Mouse (Mus musculus) lung, postnatal 4 days (tissue): Measurements from ENCODE around the gene Parvb.
"Not testable (repeated sequence)": the region's sequence is repeated elsewhere in the genome, so short reads cannot be mapped to it uniquely, and the experiment has no call there.

ENCODE experiments used
- DNase-seq, 2 experiments: peaks; one replicate each; pipeline ENCODE4 v3.0.0; 2021

Parvb gene

DNA sequence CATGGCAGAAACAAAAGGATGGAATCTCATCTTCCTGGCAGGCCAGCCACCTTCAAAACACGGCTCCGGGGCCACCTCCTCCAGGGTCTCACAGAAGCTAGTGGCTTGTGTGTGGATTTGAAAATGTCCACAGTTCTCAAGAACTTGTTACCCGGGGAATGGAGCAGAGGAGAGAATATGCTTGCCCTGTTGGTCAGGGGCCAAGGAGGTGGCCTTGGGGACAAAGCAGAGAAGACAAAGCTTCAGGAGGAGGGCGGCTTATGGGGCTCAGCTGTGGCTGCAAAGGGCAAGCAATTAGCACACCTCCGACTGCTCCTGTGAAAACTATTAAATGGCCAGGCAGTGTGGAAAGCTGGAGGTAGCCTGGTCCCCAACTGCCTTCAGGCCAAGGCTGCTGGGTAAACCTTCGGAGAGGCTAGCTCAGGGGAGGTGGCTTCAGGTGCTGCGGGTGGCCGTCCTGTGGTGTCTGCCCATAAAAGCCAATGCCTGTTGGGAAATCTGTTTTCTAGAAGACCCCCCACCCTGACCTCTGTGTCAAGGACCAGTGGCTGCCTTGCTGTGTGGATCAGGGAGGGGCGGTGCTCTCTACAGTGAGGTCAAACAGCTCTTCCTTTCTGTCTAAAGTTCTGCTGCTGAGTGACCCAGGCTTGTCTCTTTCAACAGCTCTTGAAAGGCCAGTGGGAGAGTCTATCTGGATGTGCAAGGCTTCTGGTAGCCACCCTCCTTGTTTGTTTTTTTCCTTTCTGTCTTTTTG, 26.9 kb downstream of the Parvb start:
- DNase-seq: no peak

DNA sequence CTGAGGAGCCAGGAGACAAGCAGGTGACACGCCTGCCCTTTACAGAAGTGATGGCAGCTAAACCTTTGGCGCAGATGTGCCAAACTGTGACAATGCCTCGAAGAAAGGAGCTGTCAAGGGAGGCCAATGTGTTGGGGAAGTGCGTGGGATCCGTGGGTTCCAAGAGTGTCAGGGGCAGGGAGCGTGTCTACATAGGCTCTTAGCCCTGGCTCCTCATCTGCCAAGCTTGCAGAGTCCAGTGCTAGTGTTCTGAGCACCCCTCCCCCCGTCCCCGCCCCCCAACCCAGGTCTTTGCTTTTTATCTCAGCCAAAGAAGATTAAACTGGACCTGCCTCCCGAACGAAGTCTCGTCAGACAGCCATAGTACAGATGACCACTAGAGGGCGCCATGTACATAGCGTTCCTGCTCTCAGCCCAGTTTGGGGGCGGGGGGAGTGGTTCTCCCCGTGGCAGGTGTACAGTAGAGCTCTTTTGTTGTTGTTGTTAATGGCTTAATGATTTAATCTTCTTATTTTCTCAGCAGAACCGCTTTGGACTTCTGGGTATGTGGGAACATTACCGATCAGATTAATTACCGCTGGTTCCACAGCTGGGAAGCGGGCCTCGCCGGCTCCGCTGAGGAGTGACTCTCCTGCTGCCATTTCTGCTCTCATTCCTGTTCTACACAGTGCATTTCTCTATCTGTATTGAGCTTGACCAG, 28.4 kb downstream of the Parvb start:
- peak; percentile 54 to 77 for DNase-seq

DNA sequence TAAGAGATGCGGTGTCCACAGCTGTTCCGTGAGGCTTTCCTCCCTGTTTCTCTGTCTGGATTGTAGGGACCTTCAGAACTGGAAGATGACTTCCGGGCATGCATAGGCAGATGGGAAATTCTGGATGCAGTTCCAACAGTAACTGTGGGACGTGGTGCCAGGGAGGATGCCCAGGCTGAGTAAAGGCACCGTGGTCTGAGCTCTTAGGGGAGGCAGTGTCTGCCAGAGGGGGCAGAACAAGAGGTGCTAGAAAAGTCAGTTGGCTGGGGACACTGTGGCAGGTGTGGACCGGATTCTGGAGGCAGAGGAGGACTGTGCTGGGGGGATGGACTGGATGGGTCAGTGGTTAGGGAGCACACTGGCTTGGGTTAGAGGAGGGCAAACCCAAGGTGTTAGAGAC, 30.8 kb downstream of the Parvb start:
- no peak for DNase-seq

DNA sequence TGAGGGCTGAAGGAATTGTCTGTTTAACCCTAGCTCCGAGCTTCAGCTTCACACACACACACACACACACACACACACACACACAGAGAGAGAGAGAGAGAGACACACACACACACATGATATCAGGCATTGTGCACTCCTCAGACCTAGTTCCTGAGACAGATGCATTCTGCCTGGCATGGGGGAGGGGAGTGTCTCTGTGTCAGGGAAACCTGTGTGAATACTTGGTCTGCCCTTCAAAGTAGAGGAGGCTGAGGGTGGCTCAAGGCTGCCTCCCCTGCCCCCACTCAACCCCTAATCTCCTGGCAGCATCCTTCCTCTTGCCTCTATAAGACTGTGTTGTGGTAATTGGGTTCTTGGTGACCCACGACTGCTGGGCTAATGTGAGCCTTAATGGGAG, 31.7 kb downstream of the Parvb start:
- no peak for DNase-seq

DNA sequence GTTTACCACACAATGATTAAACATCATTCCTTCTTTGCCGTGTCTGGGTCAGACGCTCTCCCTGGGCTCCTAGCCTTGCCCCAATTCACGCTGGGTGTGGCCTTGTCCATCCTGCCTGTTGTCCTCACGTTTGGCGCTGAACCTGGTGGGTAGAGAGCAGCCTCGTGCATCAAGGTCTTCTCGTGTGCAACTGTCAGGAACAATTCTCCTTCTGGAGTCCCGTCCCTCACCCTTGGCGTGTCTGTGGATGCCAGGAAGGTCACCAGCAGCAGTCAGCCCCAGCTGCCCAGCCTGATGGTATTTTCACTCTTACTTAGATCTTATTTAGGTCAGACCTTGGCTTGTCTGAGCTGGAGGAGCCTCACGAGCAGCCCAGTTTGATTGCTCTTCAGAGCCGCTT, 33.3 kb downstream of the Parvb start:
- no peak for DNase-seq

DNA sequence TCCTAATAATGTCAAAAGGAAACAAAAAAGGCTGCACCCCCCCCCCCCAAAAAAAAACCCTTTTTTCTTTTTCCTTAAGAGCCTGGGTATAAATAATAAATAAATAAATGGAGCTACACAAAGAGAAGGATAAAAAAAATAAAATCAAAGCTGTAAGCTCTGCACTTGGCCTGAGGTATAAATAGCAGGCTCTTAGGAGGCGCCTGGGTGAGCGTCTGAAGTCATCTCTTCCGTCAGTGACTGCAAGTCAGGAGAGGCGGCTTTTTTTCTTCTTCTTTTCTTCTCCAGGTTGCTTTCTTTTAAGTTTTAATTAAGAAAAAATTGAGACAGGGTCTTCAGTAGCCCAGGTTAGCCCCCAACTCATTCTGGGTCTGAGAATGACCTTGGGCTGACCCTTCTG, 34.4 kb downstream of the Parvb start:
- DNase-seq: no peak

DNA sequence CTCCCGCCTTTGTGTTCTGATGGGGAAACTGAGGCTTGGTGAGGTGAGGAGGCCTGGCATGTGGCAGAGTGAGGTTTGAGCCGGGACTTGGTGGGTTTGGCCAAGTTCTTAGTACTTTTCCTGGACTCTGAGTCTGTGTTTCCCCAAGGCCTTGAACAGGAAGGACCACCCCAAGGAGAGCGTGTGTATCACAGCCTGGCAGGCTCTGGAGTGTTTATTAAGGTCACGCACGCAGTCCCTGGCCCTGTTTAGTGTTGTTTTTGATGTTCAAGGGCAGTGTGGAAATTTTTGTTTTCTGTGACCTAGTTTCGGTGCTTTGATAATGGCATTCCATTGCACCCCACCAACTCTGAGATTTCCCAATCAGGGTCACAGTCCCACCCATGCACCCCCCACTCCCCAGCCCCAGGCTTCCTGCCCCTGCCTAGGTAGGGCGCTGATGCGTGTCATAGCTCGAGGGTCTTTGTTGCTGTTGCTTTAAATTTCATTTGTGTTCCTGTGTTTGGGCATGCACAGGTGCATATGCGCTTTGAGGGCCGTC, 35.9 kb downstream of the Parvb start:
- no peak for DNase-seq

DNA sequence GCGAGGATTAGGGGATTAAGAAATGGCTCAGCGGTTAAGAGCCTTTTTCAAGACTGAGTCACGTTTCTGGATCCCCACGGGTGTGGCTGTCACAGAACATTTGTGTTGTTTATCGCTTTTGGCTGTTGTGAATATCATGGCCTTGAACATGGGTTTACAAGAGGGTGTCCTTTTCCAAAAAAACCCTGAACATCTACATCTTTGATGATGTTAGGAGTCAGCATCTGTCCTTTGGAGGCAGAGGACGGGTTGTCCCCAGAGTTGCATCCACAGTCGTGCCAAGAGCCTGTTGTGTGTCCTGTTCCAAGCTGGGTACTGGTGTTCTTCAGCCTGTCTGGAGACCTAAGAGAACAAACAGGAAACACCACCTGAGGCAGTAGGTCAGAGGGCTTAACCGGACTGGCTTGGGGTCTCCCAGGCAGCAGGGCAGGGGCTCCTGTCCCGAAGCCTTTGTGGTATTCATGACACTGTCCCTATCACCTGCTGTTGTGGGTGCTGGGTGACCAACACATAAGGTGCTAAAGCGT, 37.3 kb downstream of the Parvb start:
- DNase-seq: no peak

DNA sequence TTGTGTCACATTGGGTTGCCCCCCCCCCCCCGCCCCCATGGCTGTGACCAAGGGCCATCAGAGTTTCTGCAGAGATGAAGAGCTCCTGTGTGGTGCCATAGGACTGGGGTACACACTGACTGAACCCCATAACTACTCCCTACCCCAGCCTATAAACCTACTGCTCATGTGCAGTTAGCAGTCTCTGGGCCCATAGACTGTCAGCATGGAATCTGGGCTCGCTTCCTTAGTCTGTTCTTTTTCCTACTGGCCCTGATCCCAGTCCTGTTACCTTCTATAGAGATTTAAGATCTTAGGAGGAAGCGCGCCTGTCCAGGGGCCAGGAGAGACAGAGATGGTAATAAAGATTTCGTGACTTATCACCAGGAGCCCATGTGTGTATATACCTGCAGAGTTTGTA, 38.2 kb downstream of the Parvb start:
- DNase-seq: no peak

DNA sequence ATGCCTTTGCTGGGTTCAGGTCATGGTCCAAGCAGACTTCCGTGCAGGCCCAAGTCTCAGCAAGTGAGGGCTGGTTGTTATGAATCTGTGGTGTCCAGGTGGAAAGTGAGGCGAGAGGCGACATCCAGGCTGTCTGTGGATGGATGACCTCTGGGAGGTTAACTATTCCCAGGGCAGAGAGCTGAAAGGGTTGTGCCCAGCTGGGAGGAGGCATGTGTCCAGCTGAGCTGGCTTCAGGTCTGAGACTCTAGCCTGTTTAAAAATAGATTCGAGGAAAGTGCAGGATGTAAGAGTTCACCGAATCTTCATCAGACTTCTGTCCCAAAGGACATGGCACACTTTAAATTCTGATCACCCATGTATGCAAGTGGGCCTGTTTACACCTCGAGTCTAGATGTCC, 38.6 kb downstream of the Parvb start:
- DNase-seq: no peak

DNA sequence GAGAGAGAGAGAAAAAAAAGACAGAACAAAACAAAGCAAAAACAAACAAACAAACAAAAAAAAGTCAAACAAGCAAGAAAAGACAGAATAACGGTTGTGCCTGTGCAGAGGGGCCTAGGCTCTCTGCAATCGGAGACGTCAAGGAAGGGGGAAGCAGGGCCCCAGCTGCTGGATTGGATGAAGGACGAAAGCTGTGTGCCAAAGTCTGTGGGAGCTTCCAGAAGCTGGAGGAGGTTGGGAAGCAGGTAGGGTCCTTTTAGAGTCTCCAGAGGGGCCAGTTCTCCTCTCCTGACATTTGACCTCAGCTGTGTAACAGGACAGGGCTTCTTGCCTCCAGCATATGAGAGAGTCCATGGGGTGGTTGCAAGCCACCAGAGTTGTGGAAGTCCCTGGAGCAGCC, 44.2 kb downstream of the Parvb start:
- DNase-seq: no peak

DNA sequence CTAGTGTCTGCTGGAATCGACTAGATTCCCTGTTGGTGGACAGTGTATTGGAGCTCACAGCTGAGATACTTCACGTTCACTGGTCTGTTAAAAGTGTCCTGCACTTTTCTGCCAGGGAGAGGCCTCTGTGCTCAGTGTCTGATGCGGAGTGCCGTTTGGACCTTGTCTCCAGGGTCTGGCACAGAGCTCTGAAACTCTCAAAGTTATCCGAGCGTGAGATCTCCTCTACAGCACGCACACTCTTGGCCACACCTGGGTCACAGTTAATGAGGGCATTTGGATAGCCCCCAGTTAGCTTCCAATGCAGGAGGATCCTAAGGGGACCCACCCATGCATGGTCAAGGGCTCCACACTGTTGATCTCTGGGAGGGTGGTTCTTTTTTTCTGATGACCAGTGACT, 46.2 kb downstream of the Parvb start:
- no peak for DNase-seq

DNA sequence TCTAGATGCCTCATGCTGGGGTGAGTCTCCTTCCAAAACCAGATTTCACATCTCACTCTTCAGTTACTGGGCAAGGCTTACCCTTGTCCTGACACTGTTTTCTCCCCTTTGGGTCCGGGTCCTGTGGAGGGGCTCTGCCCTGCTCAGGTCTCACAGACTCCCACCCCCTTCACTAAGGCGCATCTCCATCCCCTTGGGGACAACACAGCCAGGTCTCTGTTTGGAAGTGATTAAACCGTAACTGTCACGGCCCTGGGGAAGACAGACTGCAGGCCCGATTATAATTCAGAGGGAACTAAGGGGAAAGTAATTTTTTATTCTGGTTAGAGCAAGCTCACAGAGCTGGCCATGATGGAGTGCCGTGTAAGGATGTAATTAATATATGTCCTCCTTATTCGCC, 46.8 kb downstream of the Parvb start:
- no peak for DNase-seq

DNA sequence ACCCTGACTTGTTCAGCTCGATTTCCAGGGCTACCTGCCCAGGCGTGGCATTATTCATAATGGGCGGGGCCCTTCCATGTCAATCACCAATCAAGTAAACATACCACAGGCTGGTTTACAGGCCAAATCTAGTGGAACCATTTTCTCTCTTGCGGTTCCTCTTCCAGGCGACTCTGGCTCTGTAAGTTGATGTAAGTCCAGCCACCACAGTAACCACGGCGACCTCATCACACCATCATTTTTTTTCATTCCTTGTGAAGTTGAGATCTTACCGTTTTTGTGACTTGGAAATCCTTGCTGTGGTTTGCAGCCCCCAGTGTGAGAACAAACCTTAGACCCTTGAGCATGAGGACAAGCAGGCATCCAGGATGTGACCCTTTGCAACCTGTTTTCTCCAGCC, 48.5 kb downstream of the Parvb start:
- no peak for DNase-seq

DNA sequence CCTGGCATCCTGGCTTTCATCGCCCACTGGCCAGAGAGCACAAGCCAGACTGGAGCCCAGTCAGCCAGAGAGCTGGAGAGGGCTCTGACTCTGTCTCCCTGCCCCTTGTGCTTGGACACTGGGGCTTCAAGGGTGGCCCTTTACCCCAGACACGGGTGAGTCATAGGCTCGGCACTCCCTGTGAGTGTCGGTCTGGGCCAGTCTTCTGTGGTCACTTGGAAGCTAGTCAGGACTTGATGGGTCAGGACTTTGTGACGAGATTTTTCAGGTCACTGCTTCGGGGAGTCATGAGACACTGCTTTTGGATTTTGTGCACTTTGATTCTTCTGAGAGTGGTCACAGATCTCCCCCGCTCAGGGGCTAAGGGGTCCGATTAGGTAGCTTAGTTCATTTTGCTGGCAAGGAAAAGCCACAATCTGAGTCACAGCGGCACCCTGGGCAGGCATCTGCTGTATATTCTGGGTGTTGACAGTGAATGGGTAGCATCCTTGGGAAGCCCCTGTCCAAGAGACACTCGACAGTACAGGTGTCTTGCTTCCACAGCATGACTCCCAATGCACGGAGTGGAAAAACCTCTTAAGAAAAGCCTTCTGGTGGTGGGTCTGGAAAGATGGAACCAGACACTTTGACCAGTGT, 49.0 kb downstream of the Parvb start:
- no peak for DNase-seq

DNA sequence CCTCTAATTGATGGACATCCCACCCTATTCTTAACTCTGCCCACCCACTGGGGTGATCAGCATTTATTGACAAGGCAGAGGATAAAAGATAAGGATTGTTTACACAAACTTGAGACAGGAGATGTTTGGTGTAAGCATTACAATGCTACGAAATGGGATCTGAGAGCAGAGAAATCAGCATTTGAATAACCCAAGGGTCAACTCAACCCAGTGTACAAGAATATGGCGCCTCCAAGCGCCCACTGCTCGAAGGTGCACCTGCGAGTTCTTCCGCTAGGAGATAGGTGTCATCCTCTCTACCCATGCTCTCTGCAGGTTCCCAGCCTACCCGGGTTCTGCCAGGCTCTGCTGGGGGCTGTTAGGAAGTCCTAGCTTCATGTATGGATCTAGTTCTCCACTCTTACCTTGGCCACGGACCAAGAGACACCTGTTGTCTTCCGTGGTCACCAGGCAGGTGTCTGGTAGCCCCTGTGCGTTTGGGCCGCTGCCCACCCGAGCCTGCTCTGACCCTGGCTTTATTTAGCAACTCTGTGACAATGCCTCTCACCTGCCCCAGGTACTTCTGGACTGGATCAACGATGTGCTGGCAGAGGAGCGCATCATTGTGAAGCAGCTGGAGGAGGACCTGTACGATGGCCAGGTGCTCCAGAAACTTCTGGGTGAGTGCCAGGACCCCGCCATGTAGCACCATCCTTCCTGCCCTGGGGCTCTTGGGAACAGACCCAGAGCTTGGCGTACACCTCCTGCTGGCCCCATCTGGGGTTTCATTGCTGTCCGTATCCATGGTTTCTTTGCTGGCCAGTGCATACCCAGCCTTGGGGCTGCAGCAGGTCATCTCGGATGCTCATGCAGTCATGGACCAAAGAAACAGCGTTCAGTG, 50.6 kb downstream of the Parvb start:
- DNase-seq: no peak

DNA sequence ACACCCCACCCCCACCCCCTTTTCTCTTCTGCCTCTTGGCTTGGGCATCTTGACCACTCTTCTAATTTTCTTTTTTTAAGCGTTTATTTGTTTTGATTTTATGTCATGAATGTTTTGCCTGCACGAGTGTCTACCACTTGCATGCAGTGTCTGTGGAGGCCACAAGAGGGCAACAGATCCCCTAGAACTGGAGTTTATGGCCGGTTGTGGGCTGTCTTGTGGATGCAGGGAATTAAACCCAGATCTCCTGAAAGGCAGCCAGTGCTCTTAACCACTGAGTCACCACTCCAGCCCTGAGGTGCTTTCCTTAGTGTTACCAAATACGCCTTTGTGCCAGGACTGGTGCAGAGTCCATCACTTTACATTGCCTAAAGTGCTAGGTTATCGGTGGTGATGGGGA, 52.2 kb downstream of the Parvb start:
- DNase-seq: peak in 1 of 2 experiments; percentile 55

DNA sequence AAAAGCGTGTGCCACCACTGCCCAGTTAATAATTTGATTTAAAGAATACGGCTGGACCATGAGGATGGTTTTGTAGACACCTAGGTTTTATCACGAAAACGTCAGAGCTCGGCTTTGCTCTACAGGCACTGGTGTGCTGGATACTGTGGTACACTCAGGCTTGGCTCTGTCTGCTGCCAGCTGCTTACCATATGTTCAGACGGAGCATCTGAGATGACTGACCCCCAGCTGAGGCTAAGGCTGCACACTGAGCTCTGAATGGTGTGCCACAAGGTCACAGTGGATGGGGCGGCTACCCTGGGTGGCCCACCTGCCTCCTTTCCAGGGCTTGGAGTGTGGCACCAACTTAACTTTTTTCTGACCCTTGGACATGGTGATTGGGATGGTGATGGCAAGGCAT, 53.6 kb downstream of the Parvb start:
- no peak for DNase-seq

DNA sequence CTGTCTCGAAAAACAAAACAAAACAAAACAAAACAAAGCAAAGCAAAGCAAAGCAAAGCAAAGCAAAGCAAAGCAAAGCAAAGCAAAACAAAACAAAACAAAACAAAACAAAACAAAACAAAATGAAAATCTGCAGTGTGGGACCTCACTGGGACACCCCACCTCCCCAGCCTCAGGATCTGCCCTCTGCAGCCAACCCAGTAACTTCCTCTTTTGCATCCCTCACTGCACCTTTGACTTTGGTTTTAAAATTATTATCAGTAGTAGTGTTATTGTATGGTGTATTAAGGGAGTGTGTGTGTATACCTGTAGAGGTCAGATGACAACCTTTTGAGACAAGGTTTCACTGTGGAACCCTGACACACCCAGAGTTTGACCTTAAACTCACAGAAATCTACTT, 57.1 kb downstream of the Parvb start:
- DNase-seq: not testable (repeated sequence)

DNA sequence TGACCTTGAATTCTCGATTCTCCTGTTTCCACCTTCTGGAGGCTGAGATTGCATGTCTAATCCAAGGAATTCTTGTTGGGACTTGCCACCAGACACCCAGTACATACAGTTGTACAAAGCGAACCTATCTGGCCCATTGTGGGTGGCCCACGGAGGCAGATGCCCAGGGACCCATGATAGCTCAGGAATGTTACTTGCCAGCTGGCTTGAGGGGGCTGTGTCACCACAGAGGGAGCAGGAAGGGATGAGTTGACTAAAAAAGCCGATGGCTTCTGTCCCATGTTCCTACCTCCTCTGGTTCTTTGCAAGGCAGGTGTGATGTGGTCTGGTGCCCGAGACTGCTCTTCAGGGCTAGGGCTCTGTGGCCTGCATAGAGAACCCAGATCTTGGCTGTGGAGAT, 59.3 kb downstream of the Parvb start:
- DNase-seq: no peak

DNA sequence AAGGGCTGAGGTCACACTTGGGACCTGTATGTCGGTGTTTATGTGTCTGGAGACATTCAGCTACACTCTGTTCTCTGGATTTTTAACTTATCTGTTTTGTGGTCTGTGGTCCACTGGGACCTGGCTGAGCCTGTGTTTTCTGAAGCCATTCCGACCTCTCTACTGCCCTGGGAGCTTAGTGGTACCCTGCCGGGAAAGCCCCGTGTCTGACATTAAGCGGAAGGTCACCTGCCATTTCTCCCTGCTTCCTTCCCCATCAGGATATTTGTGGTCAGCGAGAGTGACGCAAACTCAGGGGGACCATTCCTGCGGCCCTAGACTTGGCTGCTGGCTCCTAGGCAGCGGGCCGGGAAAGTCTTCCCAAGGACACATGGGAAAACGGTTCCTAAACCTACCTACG, 61.7 kb downstream of the Parvb start:
- no peak for DNase-seq

DNA sequence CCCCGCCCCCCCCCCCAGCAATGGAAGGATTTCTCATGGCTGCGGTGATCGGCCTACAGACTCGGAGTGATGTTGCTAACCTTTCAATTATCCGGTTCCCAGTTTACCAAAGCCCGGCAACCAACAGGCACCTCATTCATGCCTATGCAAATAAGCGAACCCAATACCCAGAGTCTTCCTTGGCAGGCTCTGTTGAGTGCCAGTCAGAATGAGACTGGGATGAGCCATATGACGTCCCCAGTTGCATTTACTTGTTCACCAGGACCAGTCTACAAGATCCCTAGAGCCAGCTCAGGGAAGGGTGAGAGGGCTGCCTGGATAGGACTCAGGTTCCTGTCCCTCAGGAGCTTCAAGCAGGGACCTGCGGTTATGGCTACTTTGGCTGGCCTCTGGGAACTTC, 62.5 kb downstream of the Parvb start:
- DNase-seq: no peak

DNA sequence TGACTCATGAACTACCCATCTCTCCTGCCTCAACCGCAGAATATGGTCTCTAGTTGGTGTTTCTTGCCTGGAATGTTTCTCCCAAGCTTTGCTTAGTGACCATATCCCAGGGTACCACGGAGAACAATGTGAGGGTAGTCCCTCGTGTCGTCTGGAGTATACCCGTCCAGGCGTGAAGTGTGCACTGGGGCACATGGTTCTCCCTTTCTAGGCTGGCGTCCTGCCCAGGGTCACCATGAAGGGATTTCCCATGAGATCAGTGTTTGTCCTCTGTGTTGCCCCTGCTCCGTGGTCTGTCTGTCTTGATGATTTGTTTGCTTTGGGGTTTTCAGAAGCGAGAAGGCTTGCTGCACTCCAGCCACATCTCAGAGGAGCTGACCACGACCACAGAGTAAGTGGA, 63.4 kb downstream of the Parvb start:
- no peak for DNase-seq
